ENCODE assay signal across 8 mouse cellular contexts in the genomic region with DNA sequence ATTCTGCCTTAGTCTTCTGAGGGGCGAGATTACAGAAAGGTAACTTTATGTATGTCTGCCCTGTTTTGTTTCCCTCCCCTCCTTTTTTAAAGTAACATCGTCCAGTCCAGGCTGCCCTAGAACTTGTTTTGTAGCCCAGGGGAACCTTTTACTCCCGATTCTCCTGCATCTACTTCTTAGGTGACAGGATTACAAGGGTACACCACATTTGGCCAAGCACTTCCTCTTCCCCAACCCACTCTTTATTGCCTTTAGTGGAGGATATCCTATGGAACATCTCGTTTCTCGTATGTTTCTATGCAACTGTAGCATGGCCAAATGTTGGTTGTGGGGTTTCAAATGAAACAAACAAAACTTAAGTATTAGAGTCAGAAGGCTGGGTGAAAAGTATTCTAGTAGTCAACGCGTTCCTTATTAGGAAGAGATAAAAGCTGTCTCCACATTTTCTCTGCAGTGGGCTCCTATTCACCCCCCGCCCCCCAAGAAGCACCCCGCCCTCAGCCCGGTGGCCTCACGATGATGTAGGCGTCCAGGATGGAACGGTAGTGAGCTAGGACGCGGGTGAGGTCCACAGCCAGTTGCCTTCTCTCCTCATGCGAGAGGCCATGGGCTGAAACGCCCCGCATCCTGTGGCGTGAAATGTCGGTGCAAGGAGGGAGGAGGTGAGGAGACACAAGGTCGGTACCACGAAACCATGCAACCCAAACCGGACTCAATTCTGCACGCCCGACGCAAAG. TPM values are rescaled to one million over a fixed set of nuclear protein-coding genes. Genes with fewer than 3 reads are reported as not detected.
DNase-seq lines count a peak whose midpoint lies in the region; ATAC-seq and TF ChIP-seq lines count a peak whose summit lies in the region.

No protein-coding gene starts in this region.

- H3K9me3 ChIP-seq in forebrain, embryonic 12.5 days = no peaks in the 10 kb centered on the region
- H3K9me3 ChIP-seq in liver, embryonic 14.5 days (ENCODE audit: control insufficient read depth, low read length) = no peaks in the 10 kb centered on the region

- peak overlapping the region; percentile 61 for H3K27ac ChIP-seq in cerebellum, adult 2 months (ENCODE audit: insufficient read depth, low read length)
- peak overlapping the region; percentile 89 for H3K27ac ChIP-seq in forebrain, embryonic 12.5 days
- peak overlapping the region; percentile 75 for H3K27ac ChIP-seq in liver, embryonic 14.5 days

- H3K36me3 ChIP-seq in forebrain, embryonic 12.5 days (replicated peaks) = peaks cover 57% of the 10 kb centered on the region
- peaks cover 24% of the 10 kb centered on the region for H3K36me3 ChIP-seq in liver, embryonic 14.5 days (replicated peaks; ENCODE audit: control insufficient read depth, insufficient read depth, low read depth)

- peak overlapping the region; percentile 91 for H3K9ac ChIP-seq in forebrain, embryonic 12.5 days
- H3K9ac ChIP-seq in liver, embryonic 14.5 days (replicated peaks) = peak overlapping the region; percentile 81

- ATAC-seq in cerebellum, adult (ENCODE audit: insufficient number of reproducible peaks, low FRiP score, low TSS enrichment) = no peak; the same call in 1 of the 2 replicates
- ATAC-seq in forebrain, embryonic 12.5 days (ENCODE audit: low FRiP score) = peak; percentile 42
- ATAC-seq in liver, embryonic 14.5 days (ENCODE audit: insufficient read depth) = peak; percentile 52
- no peak; the same call in 1 of the 2 replicates for ATAC-seq in frontal cortex, adult (ENCODE audit: low TSS enrichment)

- TF ChIP-seq POLR2A in cerebellum, adult 2 months (IDR thresholded peaks at IDR 0.05; ENCODE audit: borderline replicate concordance, insufficient read depth, low read length) = no peak

- peak overlapping the region; percentile 83 for H3K4me2 ChIP-seq in forebrain, embryonic 12.5 days
- peak overlapping the region; percentile 88 for H3K4me2 ChIP-seq in liver, embryonic 14.5 days (ENCODE audit: low read depth)

- intact Hi-C loops in left cerebral cortex, postnatal 36 days (cut with DNase I) = loop anchor here (1.0 kb wide), 3 partner anchors 10 to 44 kb away; partner anchors contain the start of genes Hdgf, Mrpl24 and Prcc

- H3K4me3 ChIP-seq in cerebellum, adult 2 months (replicated peaks; ENCODE audit: insufficient read depth, low read depth, low read length) = peak overlapping the region; percentile 89
- H3K4me3 ChIP-seq in forebrain, embryonic 12.5 days (replicated peaks) = peak overlapping the region; percentile 88
- H3K4me3 ChIP-seq in liver, embryonic 14.5 days (ENCODE audit: insufficient read depth in 1 of 2, low read depth in 2 of 2, low read length in 2 of 2) = peak overlapping the region; percentile 93 to 96

- H3K27me3 ChIP-seq in cerebellum, adult 2 months (ENCODE audit: control insufficient read depth, insufficient read depth, low read length) = no peaks in the 10 kb centered on the region
- no peaks in the 10 kb centered on the region for H3K27me3 ChIP-seq in forebrain, embryonic 12.5 days
- H3K27me3 ChIP-seq in liver, embryonic 14.5 days (ENCODE audit: control insufficient read depth, insufficient read depth, low read length) = no peaks in the 10 kb centered on the region

- no peak for TF ChIP-seq EP300 in liver, embryonic 14.5 days (IDR thresholded peaks at IDR 0.05; ENCODE audit: low read depth)

- H3K4me1 ChIP-seq in cerebellum, adult 2 months (ENCODE audit: control insufficient read depth, insufficient read depth, low read length) = peaks cover 8% of the 10 kb centered on the region
- peaks cover 35% of the 10 kb centered on the region for H3K4me1 ChIP-seq in forebrain, embryonic 12.5 days
- peaks cover 6 to 13% of the 10 kb centered on the region in 2 experiments for H3K4me1 ChIP-seq in liver, embryonic 14.5 days (replicated peaks; ENCODE audit: control insufficient read depth in 2 of 2, insufficient read depth in 2 of 2, low read length in 1 of 2)

- no peak for TF ChIP-seq CTCF in cerebellum, adult 2 months (IDR thresholded peaks at IDR 0.05; ENCODE audit: borderline replicate concordance, insufficient read depth, low read depth, low read length)
- no peak for TF ChIP-seq CTCF in liver, embryonic 14.5 days (IDR thresholded peaks at IDR 0.05; ENCODE audit: low read depth)

- DNase-seq in cerebellum, adult 2 months = no peak
- DNase-seq in 3T3-L1 (ENCODE audit: low read depth, low spot score) = peak; percentile 27
- no peak for DNase-seq in liver, embryonic 14.5 days (ENCODE audit: low read depth in 3 of 3, low spot score in 3 of 3)
- DNase-seq in urinary bladder, postnatal 10 days (ENCODE audit: low spot score) = no peak
- DNase-seq in left cerebral cortex, postnatal 36 days (ENCODE audit: low spot score in 2 of 2) = no peak

- 4% methylated on average over 26 of the region's 26 CpGs for WGBS in cerebellum, adult 2 months
- 9% methylated on average over 26 of the region's 26 CpGs for WGBS in forebrain, embryonic 12.5 days
- WGBS in liver, embryonic 14.5 days (ENCODE audit: insufficient replicate concordance) = 2% methylated on average over 26 of the region's 26 CpGs

RNA-seq across cellular contexts. Expression of gene Isg20l2, which starts 0.6 kb away (rescaled TPM):
- 15.2 and 15.9 TPM in 2 replicates for polyA plus RNA-seq in cerebellum, adult 2 months (2012; rRNA removed)
- polyA plus RNA-seq in forebrain, embryonic 12.5 days (2016; fragmentation: Nextera tagmentation; extraction: Ambion mirVana) = 80.5 and 88.2 TPM in 2 replicates
- polyA plus RNA-seq in liver, embryonic 14.5 days (2012; rRNA removed) = 9.3 and 14.8 TPM in 2 replicates
- 9.7 and 11.0 TPM in 2 replicates for polyA plus RNA-seq in liver, embryonic 14.5 days (2014; fragmentation: Nextera tagmentation; extraction: Ambion mirVana)
- 10 to 100 TPM; 12.9 to 14.3 TPM for total RNA-seq in left cerebral cortex, postnatal 36 days (2021)

RNA-seq across cellular contexts. Expression of gene Rrnad1, which starts 1.0 kb away (rescaled TPM):
- 46.8 and 49.5 TPM in 2 replicates for polyA plus RNA-seq in cerebellum, adult 2 months (2012; rRNA removed)
- polyA plus RNA-seq in forebrain, embryonic 12.5 days (2016; fragmentation: Nextera tagmentation; extraction: Ambion mirVana) = 20.5 and 23.7 TPM in 2 replicates
- polyA plus RNA-seq in liver, embryonic 14.5 days (2012; rRNA removed) = 8.9 and 9.2 TPM in 2 replicates
- 3.5 and 3.6 TPM in 2 replicates for polyA plus RNA-seq in liver, embryonic 14.5 days (2014; fragmentation: Nextera tagmentation; extraction: Ambion mirVana)
- 10 to 100 TPM; 16.4 to 23.9 TPM for total RNA-seq in left cerebral cortex, postnatal 36 days (2021)

RNA-seq across cellular contexts. Expression of gene Mrpl24, which starts 10.2 kb away (rescaled TPM):
- 83.9 and 84.9 TPM in 2 replicates for polyA plus RNA-seq in cerebellum, adult 2 months (2012; rRNA removed)
- polyA plus RNA-seq in forebrain, embryonic 12.5 days (2016; fragmentation: Nextera tagmentation; extraction: Ambion mirVana) = 75.8 and 86.1 TPM in 2 replicates
- 43.9 and 50.1 TPM in 2 replicates for polyA plus RNA-seq in liver, embryonic 14.5 days (2012; rRNA removed)
- 37.9 and 43.4 TPM in 2 replicates for polyA plus RNA-seq in liver, embryonic 14.5 days (2014; fragmentation: Nextera tagmentation; extraction: Ambion mirVana)
- total RNA-seq in left cerebral cortex, postnatal 36 days (2021) = 10 to 100 TPM; 44.6 to 54.9 TPM

RNA-seq across cellular contexts. Expression of gene Crabp2, which starts 19.0 kb away (rescaled TPM):
- polyA plus RNA-seq in cerebellum, adult 2 months (2012; rRNA removed) = 3.5 and 5.0 TPM in 2 replicates
- polyA plus RNA-seq in forebrain, embryonic 12.5 days (2016; fragmentation: Nextera tagmentation; extraction: Ambion mirVana) = 246 TPM in 2 replicates
- polyA plus RNA-seq in liver, embryonic 14.5 days (2012; rRNA removed) = 0.17 and 0.23 TPM in 2 replicates
- polyA plus RNA-seq in liver, embryonic 14.5 days (2014; fragmentation: Nextera tagmentation; extraction: Ambion mirVana) = 0.10 and 0.15 TPM in 2 replicates
- 1 to 10 TPM; 3.4 to 6.0 TPM for total RNA-seq in left cerebral cortex, postnatal 36 days (2021)

RNA-seq across cellular contexts. Expression of gene Hdgf, which starts 23.4 kb away (rescaled TPM):
- 180 and 194 TPM in 2 replicates for polyA plus RNA-seq in cerebellum, adult 2 months (2012; rRNA removed)
- polyA plus RNA-seq in forebrain, embryonic 12.5 days (2016; fragmentation: Nextera tagmentation; extraction: Ambion mirVana) = 251 and 295 TPM in 2 replicates
- 108 and 167 TPM in 2 replicates for polyA plus RNA-seq in liver, embryonic 14.5 days (2012; rRNA removed)
- polyA plus RNA-seq in liver, embryonic 14.5 days (2014; fragmentation: Nextera tagmentation; extraction: Ambion mirVana) = 204 and 256 TPM in 2 replicates
- total RNA-seq in left cerebral cortex, postnatal 36 days (2021) = 100 to 1,000 TPM; 150 to 153 TPM

Comparison
In these comparisons a context has a peak if more than half of its experiments do, and no peak if none do; other contexts are left out.
1. ATAC-seq: peak in forebrain, embryonic 12.5 days (single experiment) and liver, embryonic 14.5 days (single experiment); none in cerebellum, adult (single experiment) and frontal cortex, adult (single experiment).
2. Peak in every context shown above with its lines, with median percentiles within 50 percentile points of each other: H3K27ac ChIP-seq and H3K4me3 ChIP-seq.